Mouse (Mus musculus) hindbrain, embryonic 13.5 days (tissue): ENCODE measurements around the gene Nhlrc3. TPM values are rescaled to one million over a fixed set of nuclear protein-coding genes. Genes with fewer than 3 reads are reported as not detected.

Experiments
- ATAC-seq: fragments of 200-750 bp; cut with Nextera tagmentation; 2 replicates; pipeline ENCODE4 v1.8.0; 2017; ENCODE audit warnings: moderate TSS enrichment; ENCODE audit not compliant: low FRiP score
- H3K27ac ChIP-seq: fragments of 300-500 bp; sonication (generic); 2 replicates; pipeline ENCODE4 v1.5.1; 2015; ENCODE audit warnings: inconsistent platforms, mild to moderate bottlenecking, moderate library complexity
- H3K27me3 ChIP-seq: fragments of 300-500 bp; sonication (generic); 2 replicates; pipeline ENCODE4 v1.6.1; 2015; ENCODE audit warnings: mild to moderate bottlenecking, inconsistent platforms
- H3K36me3 ChIP-seq: fragments of 300-500 bp; sonication (generic); 2 replicates; pipeline ENCODE4 v1.6.1; 2015; ENCODE audit warnings: mild to moderate bottlenecking, inconsistent platforms
- H3K4me1 ChIP-seq: fragments of 300-500 bp; sonication (generic); replicated peaks from 2 replicates; pipeline ENCODE4 v1.6.1; 2015; ENCODE audit warnings: inconsistent platforms
- H3K4me2 ChIP-seq: fragments of 300-500 bp; sonication (generic); 2 replicates; pipeline ENCODE4 v1.6.1; 2015; ENCODE audit warnings: inconsistent platforms, mild to moderate bottlenecking, moderate library complexity
- H3K4me3 ChIP-seq: fragments of 300-500 bp; sonication (generic); 2 replicates; pipeline ENCODE4 v1.5.1; 2015; ENCODE audit warnings: mild to moderate bottlenecking, inconsistent platforms
- H3K9ac ChIP-seq: fragments of 300-500 bp; sonication (generic); 2 replicates; pipeline ENCODE4 v1.6.1; 2015; ENCODE audit warnings: mild to moderate bottlenecking, inconsistent platforms
- H3K9me3 ChIP-seq: fragments of 300-500 bp; sonication (generic); 2 replicates; pipeline ENCODE4 v1.6.1; 2016; ENCODE audit warnings: inconsistent platforms
- WGBS: fragments of 180-500 bp; shearing (Covaris S2); methylation state at CpG from one replicate; pipeline ENCODE4 v1.1.7; 2015; 5-methylcytosine and 5-hydroxymethylcytosine counted together
- polyA plus RNA-seq: library from polyadenylated mRNA; unstranded; fragments of >200 nt; fragmentation: Nextera tagmentation; extraction: Ambion mirVana; gene quantifications from 2 replicates; pipeline ENCODE4 v1.2.1, GENCODE M21; 2015

The Nhlrc3 gene
- polyA plus RNA-seq, 1 experiment from 2014 or later, result 9.4 TPM

GRCm38 (mm10) chr3:53413465-53413864 is 49.7 kb downstream of the Nhlrc3 start:
- H3K27ac ChIP-seq, result no peak overlapping the region
- H3K36me3 ChIP-seq, result no peaks in the 10 kb centered on the region
- no peak overlapping the region for H3K4me2 ChIP-seq
- no peak overlapping the region for H3K4me3 ChIP-seq
- peaks cover 23% of the 10 kb centered on the region for H3K4me1 ChIP-seq
- H3K9ac ChIP-seq, result no peak overlapping the region
- WGBS, result 54% methylated on average over 2 of the region's 2 CpGs
- H3K27me3 ChIP-seq, result no peaks in the 10 kb centered on the region
- no peak for ATAC-seq
- H3K9me3 ChIP-seq, result no peaks in the 10 kb centered on the region

GRCm38 (mm10) chr3:53412259-53412658 is 50.9 kb downstream of the Nhlrc3 start:
- Histone ChIP-seq H3K9me3 (no peaks in the 10 kb centered on the region), H3K27me3 (no peaks in the 10 kb centered on the region), H3K4me2 (no peak overlapping the region), H3K4me3 (no peak overlapping the region), H3K4me1 (peaks cover 19% of the 10 kb centered on the region), H3K27ac (no peak overlapping the region), H3K9ac (no peak overlapping the region), H3K36me3 (no peaks in the 10 kb centered on the region)
- no peak for ATAC-seq
- 88% methylated on average over 5 of the region's 5 CpGs for WGBS

GRCm38 (mm10) chr3:53410031-53410430 is 53.1 kb downstream of the Nhlrc3 start:
- Histone ChIP-seq H3K9me3 (no peaks in the 10 kb centered on the region), H3K4me1 (no peaks in the 10 kb centered on the region), H3K9ac (no peak overlapping the region), H3K27ac (no peak overlapping the region), H3K27me3 (no peaks in the 10 kb centered on the region), H3K4me2 (no peak overlapping the region), H3K4me3 (no peak overlapping the region), H3K36me3 (no peaks in the 10 kb centered on the region)
- no peak for ATAC-seq
- WGBS, result 51% methylated on average over 6 of the region's 6 CpGs

GRCm38 (mm10) chr3:53407145-53407544 is 56.0 kb downstream of the Nhlrc3 start:
- Histone ChIP-seq H3K9me3 (no peaks in the 10 kb centered on the region), H3K27me3 (0 out of 2 replicates have a peak, but pooled peaks cover 5% of the 10 kb centered on the region), H3K9ac (no peak overlapping the region), H3K27ac (no peak overlapping the region), H3K36me3 (no peaks in the 10 kb centered on the region), H3K4me3 (no peak overlapping the region), H3K4me1 (no peaks in the 10 kb centered on the region), H3K4me2 (no peak overlapping the region)
- 75% methylated on average over 1 of the region's 1 CpGs for WGBS
- no peak for ATAC-seq

Other genes starting within 250 kb of the Nhlrc3 start
- gene Proser1, start 334 bp upstream of the Nhlrc3 start, polyA plus RNA-seq, result 24.8 and 27.5 TPM in 2 replicates
- not detected in 2 replicates for gene Stoml3, start 25.3 kb upstream of the Nhlrc3 start, polyA plus RNA-seq
- gene Frem2, start 194.0 kb upstream of the Nhlrc3 start, polyA plus RNA-seq, result 1.3 TPM in 2 replicates